Mouse (Mus musculus): Measurements from ENCODE around the gene Fhad1.

The Fhad1 gene

DNA sequence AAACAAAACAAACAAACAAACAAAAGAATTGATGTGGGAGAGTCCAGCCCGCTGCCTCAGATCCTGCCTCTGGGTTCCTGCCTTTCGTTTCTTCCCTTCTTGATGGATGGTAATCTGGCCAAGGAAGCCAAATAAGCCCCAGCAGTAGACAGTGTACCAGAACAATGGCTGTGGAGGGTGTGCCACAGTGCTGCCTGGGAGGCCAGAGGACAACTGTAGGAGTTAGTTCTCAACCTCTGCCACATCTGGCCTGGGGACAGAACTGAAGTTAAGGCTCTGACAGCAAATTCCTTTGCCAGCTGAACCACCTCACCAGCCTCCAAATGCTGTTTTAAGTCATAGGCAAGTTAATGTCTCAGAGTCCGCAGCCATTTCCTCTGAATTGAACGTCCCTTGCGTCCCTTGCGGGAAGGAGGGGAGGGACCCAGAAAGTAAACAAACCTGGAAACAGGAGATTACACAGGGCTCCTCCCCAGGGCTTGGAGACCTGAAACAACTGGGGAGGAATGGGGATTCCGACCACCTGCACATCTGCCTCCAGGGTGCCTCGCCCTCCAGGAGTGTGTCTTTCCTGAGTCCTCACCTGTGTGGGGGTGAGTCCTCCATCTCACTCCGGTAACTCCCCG, 133.5 kb downstream of the Fhad1 start:
- no peak for DNase-seq

DNA sequence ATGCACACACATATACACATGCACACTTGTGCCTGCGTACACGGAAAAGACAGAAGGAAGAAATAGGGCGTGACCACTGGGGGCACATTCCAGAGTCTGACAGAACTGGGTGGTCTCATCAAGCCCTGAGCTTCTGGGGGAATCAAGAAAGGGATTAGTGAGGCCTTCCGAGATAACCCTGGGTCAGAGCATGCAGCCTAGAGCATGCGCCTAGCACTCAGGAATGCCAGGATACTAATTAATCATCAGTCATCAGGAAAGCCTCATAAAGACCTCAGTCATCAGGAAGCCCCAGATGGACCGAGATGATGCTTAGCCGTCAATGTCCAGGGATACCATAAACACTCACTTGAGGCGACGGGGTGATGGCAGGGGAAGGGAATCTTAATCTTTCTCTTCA, 135.0 kb downstream of the Fhad1 start:
- no peak for DNase-seq

DNA sequence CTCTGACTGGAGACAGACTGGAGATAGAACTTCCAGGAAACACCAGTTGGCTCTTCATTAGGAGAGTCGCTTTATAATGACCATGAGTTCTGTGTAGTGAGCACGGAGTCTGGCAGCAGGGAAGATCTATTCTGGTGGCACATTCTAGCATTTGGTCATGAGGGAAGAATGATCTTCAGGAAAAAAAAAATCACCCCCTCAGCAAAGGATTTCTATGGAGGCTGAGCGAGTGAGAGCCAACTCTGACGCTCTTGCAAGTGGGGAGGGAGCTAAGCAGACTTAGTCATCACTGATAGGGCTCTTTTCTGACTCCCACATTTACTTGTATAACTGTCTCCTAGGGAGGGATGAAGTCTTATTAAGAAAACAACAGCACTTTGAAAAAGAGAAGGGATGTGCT, 135.8 kb downstream of the Fhad1 start:
- no peak for DNase-seq

DNA sequence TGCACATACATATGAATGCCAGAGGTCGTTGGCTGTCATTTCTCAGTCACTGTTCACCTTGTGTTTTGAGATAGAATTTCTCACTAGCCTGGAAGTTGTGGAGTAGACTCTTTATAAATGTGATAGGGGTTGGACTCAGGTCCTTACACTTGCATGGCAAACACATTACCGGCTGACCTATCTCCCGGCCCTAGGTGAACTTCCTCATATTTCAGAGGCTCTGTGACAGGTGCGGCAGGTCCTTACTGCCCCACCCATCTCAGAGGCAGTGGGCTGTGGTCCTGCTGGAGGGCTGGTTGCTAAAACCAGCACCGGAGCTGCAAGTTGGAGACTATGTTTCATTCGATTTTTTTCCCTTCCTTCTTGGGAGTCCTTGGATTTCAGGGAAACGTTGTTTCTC, 136.3 kb downstream of the Fhad1 start:
- DNase-seq: no peak

DNA sequence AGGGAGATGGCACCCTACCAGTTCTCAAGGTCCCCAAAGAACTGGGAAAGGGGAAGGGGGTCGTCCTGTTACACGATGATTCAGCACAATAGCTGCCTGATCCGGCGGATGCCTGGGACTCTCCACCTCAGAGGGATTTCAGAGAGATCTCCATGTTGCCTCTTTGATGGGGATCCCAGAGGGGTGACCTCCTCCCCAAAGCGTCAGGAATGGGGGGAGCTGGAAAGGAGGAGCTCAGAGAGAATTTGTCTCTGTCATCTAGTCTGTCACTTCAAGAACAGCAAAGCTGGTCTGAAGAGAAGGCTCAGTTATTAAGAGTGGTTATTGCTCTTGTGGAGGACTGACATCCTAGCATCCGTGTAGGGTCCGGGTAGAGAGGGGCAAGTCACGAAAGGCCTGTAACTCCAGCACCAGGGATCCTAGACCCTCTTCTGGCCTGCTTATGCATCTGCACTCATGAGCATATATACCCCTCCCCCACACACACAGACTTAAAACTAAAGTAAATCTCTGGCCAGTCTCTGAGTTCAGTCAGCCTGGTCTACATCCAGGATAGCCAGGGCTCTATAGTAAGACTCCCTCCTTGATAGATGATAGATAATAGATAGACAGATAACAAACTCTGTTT, 139.3 kb downstream of the Fhad1 start:
- DNase-seq: no peak

DNA sequence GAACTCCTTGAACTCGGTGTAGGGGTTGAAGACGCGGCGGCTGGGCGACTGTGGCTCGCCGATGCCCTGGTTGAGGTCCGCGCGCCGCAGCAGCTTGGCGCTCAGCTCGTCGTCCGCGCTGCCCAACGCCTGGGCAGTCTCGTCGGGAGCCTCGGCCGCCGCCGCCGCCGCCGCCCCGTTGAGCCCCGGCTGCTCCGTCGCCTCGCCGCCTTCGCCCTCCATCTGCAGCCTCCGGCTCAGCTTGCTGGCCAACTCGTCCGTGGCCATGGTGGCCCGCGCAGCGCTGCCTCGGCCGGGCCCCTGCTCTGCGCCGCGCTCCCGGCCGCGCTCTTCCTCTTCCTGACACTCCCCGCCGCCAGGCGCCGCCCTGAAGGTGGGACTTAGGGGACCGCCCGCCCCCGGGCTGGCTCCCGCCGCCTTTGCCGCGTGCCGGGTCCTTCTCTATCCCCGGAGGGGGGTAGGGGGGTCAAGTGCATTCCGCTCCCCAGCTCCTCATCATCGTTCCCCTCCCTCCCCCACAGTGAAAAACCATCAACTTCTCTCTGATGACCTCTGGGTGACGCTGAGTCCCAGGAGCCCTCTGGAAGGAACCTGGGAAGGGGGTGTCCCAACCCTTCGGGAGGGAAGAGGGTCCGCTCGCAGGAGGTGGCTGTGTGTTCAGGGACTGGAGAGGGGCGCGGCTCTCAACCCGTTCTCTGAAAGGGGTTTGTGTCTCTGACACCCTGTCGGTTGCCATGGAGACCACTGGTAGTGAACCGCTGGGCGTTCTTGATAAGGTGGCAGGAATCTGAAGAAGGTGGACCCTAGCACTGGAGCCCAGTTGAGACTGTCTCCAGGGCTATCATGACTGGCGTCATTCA, 140.1 kb downstream of the Fhad1 start, which contains the start of gene Efhd2:
TSS of gene Efhd2 (minus strand) at position 320 of the 860 bp plus-strand sequence.
- peak; percentile 78 to 91 for DNase-seq

DNA sequence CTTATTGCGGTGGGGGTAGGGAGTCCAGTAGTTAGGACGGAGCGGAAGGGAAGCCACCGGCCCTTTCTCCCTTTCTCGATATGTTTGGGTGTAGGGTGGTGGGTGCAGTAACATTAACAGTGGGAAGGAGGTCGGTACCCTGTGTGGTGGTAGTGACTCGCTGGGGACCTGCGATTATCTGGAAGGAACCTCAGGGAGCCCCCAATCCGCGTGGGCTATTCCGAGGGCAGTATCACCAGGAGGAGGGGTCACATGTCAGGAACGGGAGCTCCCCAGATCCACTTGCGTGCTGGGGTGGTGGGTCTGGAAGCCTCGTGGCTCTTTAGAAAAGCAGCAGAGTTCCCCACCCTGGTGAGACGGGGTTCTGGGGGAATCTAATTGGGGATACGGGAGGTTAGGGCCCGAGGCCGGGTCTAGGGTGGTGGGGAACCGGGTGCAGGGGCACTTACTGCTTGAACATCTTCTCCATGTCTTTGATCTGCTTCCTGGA, 140.7 kb downstream of the Fhad1 start:
- no peak for DNase-seq

DNA sequence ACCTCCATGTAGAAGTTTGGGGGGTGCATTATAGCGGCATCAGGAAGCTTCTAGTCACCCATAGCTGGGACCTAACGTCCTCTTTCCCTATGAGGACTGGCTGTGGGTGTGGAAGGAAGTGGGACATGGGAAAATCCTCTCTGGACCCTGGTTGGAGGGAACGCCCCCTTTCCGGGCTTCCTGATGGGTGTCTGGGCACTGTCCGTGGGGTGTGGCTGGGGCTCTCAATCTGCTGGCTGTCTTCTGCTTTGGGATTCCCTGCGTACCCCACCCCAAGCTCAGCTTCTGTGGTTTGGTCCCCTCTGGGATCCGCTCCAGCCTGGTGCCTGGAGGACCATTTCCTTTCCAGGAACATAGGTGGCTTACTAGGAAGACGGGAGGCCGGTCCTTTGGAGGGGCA, 141.9 kb downstream of the Fhad1 start:
- peak; percentile 37 to 48 for DNase-seq

DNA sequence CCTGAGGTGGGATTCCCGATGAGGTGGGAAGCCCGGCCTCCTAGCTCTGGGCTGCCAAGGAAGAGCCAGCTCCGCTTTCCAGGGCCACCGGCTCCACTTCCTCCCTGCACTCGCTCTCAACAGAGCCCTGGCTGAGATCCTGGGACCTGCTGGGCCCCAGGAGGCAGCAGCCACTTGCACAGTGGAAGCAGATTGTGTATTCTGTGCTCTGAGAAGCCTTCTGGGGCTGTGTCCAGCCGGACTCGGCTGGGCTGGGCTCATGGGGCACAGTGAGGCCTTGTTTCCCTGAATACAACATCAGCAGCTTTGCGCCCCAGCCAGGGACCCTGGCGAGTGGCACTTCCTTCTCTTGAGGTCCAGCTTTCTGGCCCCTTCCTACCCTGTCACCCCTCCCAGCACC, 143.0 kb downstream of the Fhad1 start:
- no peak for DNase-seq

DNA sequence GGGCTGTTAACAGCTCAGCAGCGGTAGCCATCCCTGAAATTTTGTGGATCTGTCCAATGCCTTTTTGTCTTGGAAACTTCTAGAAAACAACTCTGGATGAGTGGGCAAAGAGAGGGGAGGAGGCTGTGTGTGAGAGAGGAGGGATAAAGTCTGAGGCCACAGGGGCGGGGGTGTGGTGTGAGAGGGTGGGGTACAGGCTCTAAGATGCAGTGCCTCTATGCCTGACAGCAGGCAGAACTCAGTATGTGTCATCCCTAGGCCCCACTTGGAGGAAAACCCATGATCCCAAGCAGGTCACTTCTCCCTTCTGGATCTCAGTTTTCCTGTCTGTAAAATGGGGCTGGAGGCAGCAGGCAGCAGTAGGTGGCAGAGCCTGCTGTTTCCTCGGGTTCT, 143.6 kb downstream of the Fhad1 start:
- DNase-seq: no peak

DNA sequence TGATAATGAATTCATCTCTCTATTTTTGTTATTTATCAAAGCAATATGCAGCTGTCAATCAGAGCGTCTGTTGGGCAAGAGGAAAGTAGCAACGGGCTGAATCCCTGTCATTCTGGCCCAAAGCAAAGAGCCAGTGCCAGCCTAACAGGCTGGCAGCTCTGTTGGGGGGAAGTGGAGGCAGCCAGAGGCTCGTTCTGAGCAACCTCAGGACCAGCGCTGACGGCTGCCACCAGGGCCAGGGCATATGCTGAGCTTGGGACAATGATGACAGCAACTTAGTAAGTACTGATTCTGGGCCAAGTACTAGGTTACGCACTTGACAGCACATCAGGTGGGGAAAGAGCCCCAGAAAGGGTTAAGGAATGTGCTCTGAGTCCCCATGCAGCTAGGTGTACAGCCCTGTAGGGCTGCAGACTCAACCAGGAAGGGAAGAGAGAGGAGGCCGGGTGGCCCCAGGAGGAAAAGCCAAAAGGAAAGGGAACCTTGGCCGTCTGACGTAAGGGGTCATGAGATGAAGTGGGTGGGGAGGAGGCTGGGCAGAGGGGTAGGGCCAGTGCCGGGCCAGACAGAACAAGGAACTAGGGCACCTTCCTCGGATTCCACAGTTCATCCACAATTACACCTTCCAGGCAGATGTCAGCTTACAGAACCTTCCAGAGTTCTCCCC, 144.1 kb downstream of the Fhad1 start:
- DNase-seq: peak; percentile 77 to 81

DNA sequence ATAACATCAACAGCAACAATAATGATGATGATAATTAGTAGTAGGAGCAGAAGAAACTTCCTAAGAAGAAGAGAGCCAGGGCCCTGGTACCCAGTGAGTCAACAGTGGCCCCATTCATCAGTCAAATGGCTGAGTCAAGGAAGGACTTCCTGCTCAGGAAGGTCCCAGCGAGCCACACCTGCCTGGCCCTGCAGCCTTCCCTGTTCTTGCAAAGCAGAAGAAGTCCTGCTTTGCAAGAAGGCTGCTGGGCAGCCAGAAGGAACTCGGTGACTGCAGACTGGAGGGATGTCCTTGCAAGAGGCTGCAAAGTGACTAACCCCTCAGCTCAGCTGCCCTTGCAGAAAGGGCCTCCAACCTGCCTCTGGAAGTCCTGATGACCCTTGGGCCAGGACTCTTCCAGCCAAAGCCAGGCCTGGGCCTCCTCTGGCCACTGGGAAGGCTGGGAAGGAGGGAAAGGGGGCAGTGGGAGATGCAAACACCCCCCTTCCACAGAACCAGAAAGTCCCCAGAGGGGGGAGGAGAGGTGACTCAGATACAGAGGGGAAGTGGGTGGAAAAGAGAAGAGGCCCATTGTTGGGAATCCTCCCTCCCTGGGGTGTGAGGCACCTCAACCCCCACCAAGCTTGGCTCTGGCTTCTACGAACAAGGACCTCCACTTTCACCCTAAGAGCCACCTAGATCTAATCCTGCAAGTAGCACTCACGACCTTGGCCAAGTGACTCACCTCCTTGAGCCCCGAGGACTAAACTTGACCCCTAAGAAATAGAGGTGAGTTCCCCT, 145.3 kb downstream of the Fhad1 start:
- DNase-seq: no peak

DNA sequence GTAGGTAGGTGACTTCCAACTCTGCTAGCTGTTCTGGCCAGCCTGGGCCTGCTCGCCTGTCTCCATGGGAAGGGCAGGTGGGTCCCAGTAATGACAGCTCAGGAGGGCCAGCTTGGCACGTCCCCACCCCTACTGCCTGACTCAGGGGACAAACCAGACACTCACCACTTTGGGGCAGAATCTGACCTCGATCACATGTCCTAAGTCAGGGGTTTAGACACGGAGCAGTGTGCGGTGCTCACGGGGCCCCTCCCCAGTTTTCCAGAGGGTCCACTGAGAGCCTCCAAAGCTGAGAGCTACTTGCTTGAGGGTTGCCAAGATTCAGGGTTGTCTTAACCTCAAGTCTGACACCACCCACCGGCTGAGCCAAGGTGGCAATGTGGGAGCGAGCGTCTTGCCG, 146.8 kb downstream of the Fhad1 start:
- DNase-seq: no peak

DNA sequence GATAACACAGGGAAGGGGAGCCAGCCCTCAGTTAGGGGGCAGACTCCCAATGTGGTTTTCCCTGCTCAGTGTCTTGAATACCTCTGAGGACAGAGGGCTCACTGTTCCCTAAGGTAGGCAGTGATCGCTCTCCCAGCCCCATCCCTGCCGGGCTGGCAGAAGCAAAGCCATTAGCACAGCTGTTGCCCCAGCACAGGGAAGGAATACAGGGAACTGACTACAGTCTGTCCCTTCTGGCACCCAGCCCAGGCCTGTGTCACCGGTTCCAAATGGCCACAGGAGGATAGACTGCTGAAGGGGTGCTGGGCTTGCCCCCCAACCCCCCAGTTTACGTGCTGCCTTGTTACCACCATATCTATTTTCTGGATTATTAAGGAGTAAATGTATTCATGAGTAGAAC, 147.4 kb downstream of the Fhad1 start:
- DNase-seq: peak; percentile 47 to 75

DNA sequence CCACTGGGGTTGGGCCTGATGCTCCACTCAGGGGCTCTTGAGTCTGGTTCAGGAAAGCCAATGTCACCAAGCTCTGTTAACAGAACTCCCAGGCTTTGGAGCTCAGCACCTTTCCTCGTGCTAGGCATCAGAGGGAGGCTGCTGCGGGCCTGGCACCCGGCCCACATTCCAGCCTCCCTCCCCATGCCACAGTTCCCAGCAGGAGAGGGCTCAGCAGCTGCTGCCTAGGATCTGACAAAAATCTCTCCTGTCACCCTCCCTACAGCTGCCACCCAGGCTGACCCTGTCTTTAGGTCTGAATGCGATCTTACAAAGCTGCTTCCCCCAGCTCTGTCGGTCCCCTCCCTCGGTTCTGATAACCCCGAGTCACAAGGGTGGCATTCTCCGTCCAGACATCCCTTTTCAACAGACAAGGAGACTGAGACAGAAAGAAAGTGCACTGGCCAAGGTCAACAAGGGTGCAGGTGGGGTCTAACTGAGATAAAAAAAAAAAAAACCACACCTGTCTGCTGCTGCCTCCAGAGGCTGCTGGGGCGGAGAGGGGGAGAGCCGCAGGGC, 147.9 kb downstream of the Fhad1 start:
- DNase-seq: peak; percentile 53 to 72

DNA sequence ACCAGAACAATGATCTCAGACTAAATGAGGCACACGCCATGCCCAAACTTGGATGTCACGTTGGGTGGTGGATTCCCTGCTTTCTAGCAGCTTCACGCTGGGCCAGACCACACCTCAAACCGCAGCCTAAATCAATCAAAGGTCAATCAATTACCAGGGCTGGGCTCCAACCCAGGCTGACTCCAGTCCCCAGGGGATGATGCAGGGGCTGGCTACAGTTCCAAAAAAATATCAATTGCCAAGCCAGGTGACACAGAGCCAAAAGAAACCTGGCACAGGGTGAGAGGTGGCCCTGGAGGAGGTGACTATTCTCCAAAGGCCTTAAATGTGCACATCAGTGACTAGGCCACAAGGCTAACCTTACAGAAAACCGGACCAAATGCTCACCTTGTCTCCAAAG, 149.3 kb downstream of the Fhad1 start:
- peak; percentile 29 to 46 for DNase-seq

DNA sequence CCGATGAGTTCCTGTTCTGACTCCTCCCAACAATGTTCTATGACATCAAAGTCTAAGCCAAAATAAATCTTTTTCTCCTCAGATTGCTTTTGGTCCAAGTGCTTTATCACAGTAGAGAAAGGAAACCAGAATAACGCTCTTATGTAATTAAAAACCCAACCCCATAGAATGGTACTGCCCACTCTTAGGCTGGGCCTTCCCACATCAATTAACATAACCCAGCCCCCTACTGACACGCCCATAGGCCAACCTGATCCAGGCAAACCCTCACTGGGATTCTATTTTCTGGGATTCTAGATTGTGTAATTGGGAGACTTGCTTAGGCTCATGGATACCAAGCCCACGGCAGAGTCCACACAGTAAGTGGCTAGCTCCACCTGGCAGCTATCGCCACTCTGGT, 149.9 kb downstream of the Fhad1 start:
- DNase-seq: no peak

DNA sequence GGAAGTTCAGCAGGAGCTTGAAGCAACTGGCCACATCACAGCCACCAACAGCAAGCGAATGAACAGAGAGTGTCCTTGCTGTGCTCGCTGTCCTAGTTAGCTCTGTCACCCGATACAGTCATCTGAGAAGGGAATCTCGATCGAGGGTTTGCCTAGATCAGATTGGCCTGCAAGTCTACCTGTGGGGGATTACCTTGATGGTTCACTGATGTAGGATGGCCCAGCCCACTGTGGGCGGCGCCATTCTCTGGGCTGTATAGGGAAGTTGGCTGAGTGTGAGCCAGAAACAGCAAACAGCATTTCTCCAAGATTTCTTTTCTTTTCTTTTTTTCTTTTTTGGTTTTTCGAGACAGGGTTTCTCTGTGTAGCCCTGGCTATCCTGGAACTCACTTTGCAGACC, 150.4 kb downstream of the Fhad1 start:
- no peak for DNase-seq

DNA sequence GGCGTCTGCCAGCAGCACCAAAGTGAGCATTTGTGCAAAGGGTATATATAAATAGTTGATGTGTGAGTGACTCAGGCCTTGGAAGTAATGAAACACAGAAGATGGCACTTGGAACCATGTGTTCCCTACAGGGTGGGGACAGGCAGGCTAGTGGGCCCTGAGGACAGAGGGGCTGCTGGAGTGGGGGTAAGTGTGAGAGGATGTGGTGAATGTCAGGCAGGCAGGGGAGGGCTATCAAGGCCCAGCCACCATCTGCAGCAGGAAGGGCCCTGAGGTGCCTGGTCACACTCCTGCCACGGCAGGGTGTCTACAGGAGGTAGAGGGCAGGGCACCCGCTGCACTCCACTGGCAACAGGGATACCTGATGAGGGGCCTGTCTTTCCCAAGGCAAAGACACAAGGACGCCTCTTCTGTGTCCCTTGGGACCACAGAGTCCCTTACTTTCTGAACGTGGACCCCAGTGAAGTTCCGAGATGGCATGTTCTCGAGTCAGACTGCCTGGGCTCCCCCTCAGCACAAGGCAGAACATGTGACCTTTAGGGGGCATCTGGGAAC, 151.1 kb downstream of the Fhad1 start:
- DNase-seq: no peak

DNA sequence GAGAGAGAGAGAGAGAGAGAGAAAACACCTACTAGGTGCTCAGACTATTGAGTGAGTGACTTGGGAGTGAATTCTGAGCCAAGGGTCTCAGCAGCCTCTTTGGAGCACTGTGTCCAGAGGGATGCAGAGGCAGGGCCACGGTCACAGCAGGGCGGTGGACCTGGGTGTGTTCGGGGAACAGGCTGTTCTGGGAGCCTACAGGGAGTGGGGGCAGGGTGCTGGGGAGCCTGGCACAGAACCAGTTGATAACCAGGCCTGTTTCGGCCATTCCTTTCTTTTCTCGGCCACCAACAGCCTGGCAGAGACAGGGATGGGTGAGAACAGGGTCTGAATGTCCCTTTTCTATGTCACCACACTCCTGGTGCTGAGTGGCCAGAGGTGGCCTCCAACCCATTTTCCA, 152.0 kb downstream of the Fhad1 start:
- DNase-seq: no peak

DNA sequence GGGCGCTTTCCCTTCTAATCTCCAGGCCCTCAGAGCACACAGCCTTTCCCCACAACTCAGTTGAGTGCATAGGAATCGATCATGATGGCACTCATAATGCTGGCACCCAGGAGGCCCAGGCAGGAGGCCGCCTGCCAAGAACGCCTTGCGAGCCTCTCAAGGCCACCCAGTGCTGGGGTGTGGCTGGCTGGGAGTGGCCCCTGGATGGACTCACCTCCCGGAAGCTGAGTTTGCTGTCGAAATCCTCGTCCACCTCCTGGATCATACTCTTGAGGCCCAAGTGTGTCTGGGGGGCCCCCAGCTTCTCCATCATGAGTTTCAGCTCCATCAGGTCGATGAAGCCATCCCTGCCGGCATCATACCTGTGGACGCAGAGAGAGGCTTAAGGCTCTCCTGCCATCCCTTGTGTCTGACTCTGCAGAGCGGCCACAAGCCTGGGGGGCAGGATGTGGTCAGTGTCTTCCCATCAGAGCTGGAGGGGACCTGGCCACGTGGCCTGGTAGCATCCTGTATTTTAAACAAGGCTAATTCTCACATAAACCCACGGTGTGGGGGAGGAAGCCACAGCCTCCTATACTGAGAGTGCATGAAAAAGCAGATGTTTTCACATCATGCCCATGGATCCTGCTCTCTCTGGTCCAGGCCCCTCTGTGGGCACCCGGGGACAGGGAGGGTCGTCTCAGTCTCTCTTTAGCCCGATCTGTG, 153.1 kb downstream of the Fhad1 start:
- no peak for DNase-seq

All from kidney, postnatal 36 days (tissue).